Mouse (Mus musculus) bone marrow, adult 2 months (tissue): ENCODE measurements around the gene Samhd1. TPM values are rescaled to one million over a fixed set of nuclear protein-coding genes. Genes with fewer than 3 reads are reported as not detected.
A peak's percentile ranks its signal among the peaks of the same experiment; 100 is the strongest.

Experiments used
- H3K27ac ChIP-seq: fragments of 200-500 bp; 2 replicates; pipeline ENCODE4 v1.5.1; 2012; ENCODE audit warnings: low read depth, mild to moderate bottlenecking, control low read depth, inconsistent platforms, low read length; ENCODE audit not compliant: control insufficient read depth, poor library complexity, insufficient read depth
- H3K4me1 ChIP-seq: fragments of 200-500 bp; 2 replicates; pipeline ENCODE4 v1.6.1; 2011; ENCODE audit warnings: low read length; ENCODE audit not compliant: control insufficient read depth, insufficient read depth
- H3K4me3 ChIP-seq: fragments of 200-500 bp; replicated peaks from 2 replicates; pipeline ENCODE3; 2011; ENCODE audit warnings: mild to moderate bottlenecking, low read depth, low read length, control low read depth; ENCODE audit not compliant: control insufficient read depth
- CTCF ChIP-seq: fragments of 200-500 bp; IDR thresholded peaks from 2 replicates; pipeline ENCODE4 v1.5.1; 2011; ENCODE audit warnings: low read length, control low read depth; ENCODE audit not compliant: control insufficient read depth, insufficient read depth
- POLR2A ChIP-seq: fragments of 200-500 bp; IDR thresholded peaks from 2 replicates; pipeline ENCODE4 v1.6.1; 2011; ENCODE audit warnings: low read depth, mild to moderate bottlenecking, control low read depth, low read length, borderline replicate concordance; ENCODE audit not compliant: control insufficient read depth
- whole genome bisulfite sequencing: fragments of 180-500 bp; shearing (Covaris S2); methylation state at CpG from one replicate; pipeline ENCODE4 v1.1.7; 2018; 5-methylcytosine and 5-hydroxymethylcytosine counted together
- polyA plus RNA-seq: library from polyadenylated mRNA; stranded (reverse); fragments of >200 nt; gene quantifications from 2 replicates; pipeline ENCODE4 v1.2.4, GENCODE M21; 2011; ENCODE audit warnings: low replicate concordance; ENCODE audit not compliant: missing spikeins, insufficient read depth, insufficient read length

The Samhd1 gene
- polyA plus RNA-seq, 1 experiment: 113 TPM

GRCm38 (mm10) chr2:157139251-157139802, 4.3 kb upstream of the Samhd1 start:
- H3K4me1 ChIP-seq: peaks cover 9% of the 10 kb centered on the region; the same call in 1 of the 2 replicates
- H3K4me3 ChIP-seq: no peak overlapping the region
- TF ChIP-seq CTCF (no peak), POLR2A (no peak)
- WGBS: 54% methylated on average over 5 of the region's 5 CpGs
- peak overlapping the region; percentile 64 for H3K27ac ChIP-seq

DNA sequence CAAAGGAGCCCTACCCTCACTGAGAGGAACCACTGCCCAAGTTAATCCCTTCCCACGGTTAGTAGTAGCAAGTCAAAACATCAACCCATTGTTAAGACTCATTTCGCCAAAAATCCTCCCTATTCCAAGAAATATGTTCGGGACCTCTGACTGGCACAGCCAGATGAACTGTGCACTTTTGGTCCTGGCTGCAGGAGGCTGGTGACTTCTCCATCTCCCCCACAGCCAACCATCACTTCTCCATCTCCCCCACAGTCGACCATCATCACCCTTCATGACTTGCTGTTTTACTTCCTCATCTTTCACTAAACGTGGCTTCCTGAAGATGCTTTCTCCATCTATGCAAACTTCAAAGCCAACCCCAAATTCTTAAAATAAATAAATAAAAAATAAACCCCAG, 3.7 kb upstream of the Samhd1 start:
- 29% methylated on average over 5 of the region's 5 CpGs for WGBS
- no peak for TF ChIP-seq CTCF
- TF ChIP-seq POLR2A: no peak
- peak overlapping the region; percentile 52 for H3K27ac ChIP-seq
- peaks cover 9% of the 10 kb centered on the region; the same call in 1 of the 2 replicates for H3K4me1 ChIP-seq
- H3K4me3 ChIP-seq: no peak overlapping the region

- WGBS: 24% methylated on average over 9 of the region's 9 CpGs
- peaks cover 9% of the 10 kb centered on the region for H3K4me1 ChIP-seq
- peak overlapping the region; percentile 52 for H3K27ac ChIP-seq
- TF ChIP-seq CTCF (no peak), POLR2A (no peak)
- H3K4me3 ChIP-seq: no peak overlapping the region
Observed at GRCm38 (mm10) chr2:157137959-157138731, 3.1 kb upstream of the Samhd1 start.

GRCm38 (mm10) chr2:157136646-157137045, 1.6 kb upstream of the Samhd1 start:
- WGBS: 59% methylated on average over 2 of the region's 2 CpGs
- H3K4me1 ChIP-seq: peaks cover 9% of the 10 kb centered on the region
- H3K4me3 ChIP-seq: no peak overlapping the region
- H3K27ac ChIP-seq: no peak overlapping the region
- TF ChIP-seq POLR2A: no peak
- TF ChIP-seq CTCF: no peak

- WGBS: 91% methylated on average over 4 of the region's 4 CpGs
- H3K27ac ChIP-seq: no peak overlapping the region
- H3K4me3 ChIP-seq: no peak overlapping the region
- H3K4me1 ChIP-seq: peaks cover 9% of the 10 kb centered on the region
- TF ChIP-seq POLR2A (no peak), CTCF (no peak)
Observed at GRCm38 (mm10) chr2:157136176-157136575, 1.1 kb upstream of the Samhd1 start.

DNA sequence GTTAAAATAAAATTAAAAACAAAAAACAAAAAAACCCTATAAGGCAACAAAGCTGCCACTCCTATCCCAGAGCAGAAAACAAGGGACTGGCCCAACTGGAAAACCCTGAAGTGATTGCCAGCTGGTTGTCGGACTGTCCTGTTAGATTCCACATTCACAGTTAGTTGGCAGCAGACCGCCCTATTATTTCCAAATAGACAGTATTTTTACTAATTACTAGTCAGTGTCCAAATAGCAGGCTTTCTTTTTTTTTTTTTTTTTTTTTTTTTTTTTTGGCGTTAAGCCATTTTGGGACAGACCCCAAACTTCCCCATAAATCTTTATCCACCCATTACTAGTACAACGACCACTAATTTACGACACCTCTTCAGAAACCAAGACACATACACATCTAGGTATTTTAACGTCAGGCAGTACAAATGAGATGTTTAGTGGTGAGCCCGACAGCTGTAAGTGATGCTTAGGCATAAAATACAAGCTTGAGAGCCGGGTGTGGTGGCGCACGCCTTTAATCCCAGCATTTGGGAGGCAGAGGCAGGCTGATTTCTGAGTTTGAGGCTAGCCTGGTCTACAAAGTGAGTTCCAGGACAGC, 560 bp upstream of the Samhd1 start:
- Histone ChIP-seq H3K4me3 (no peak overlapping the region), H3K4me1 (peaks cover 9% of the 10 kb centered on the region), H3K27ac (peak overlapping the region; percentile 92; the same call in 1 of the 2 replicates)
- 65% methylated on average over 10 of the region's 10 CpGs for WGBS
- no peak for TF ChIP-seq POLR2A
- TF ChIP-seq CTCF: no peak

- TF ChIP-seq POLR2A (no peak), CTCF (no peak)
- Histone ChIP-seq H3K4me1 (peaks cover 10% of the 10 kb centered on the region), H3K27ac (peak overlapping the region; percentile 92), H3K4me3 (peak overlapping the region; percentile 94)
- WGBS: under 1% methylated on average over 25 of the region's 25 CpGs
Observed at GRCm38 (mm10) chr2:157134479-157134931, 560 bp downstream of the Samhd1 start.

DNA sequence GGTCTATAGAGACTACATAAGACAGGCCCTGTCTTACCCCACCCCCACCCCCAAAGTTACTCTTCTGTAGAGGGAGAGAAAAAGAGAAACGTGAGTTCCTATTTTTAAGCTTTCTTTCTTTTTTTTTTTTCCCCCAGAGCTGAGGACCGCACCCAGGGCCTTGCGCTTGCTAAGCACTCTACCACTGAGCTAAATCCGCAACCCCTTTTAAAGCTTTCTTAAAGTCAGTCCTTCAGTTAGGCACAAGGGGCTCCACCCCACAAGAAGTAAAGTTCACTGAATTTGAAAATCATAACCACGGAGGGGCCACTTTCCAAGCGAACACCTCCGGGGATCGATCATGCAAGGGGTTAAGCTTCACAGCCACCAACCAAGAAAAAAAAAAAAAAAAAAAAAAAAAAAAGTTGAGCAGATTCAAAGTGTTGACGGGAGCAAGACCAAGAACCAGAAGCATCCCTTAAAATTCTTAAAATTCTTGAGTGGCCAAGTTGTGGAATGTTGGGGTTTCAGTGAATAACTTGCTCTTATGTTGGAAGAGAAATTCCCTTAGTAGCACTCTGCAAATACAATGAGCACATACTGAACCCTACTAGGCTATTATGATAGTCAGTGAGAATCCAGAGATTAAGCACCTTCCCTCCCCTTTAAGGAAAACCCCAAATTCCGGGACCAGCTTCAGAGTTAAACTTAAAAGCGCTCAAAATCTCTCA, 1.1 kb downstream of the Samhd1 start:
- no peak for TF ChIP-seq POLR2A
- no peak for TF ChIP-seq CTCF
- peak overlapping the region; percentile 92 for H3K27ac ChIP-seq
- peak overlapping the region; percentile 94 for H3K4me3 ChIP-seq
- H3K4me1 ChIP-seq: peaks cover 7% of the 10 kb centered on the region
- 2% methylated on average over 11 of the region's 11 CpGs for WGBS
